Comparison of ENCODE assay signal across 12 mouse cellular contexts in the genomic region with DNA sequence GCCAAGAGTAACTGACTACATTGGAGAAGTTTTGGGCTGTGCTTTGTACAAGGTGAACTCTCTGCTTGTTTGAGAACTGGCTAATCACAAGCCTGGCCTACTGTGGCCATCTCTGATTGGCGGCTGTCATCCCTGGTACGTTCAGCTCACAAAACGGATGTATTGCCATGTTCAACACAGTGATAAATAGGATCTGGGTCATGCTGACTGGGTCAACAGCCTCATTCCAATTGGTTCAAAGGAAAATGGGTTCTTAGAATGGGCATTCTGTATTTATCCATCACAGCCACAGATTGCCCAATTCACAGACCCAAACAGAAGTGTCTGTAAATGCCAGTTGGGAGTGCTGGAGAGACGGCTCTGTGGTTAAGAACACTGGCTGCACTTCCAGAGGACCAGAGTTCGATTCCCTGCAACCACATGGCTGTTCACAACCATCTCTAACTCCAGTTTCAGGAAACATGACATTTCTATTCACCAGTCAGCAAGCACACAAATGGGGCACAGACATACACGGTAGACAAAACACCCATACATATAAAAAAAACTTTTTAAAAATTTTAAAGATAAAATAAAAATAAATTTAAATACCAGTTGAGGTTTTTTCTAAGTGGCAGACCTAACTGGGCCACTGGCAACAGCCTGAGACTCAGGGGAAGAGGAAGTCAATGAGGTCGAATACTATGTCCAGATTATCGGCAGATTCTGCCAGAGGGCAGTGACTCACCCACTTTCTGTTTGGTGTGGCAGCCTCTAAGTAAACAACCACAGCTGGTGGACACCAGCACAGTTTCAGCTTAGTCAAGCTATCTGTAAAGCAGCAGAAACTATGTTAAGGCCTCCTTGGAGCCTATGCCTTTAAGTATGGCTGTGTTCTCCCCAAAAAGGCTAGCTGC. TPM values are rescaled to one million over a fixed set of nuclear protein-coding genes. Genes with fewer than 3 reads are reported as not detected.
DNase-seq lines count a peak whose midpoint lies in the region; ATAC-seq and TF ChIP-seq lines count a peak whose summit lies in the region.
"Had no signal": no experiment of that assay in that cellular context is flagged by ENCODE, and none has a peak within 500 bp of the region (broad histone marks: within the 10 kb centered on the region; RNA-seq: fewer than 3 reads in every experiment).

No protein-coding gene starts in this region.

- peak; percentile 57 for DNase-seq in gastrocnemius, adult 2 months
- no peak for DNase-seq in gastrocnemius, postnatal 14 days
- peak; percentile 94 for DNase-seq in 416B (ENCODE audit: low read depth)
- peak; percentile 19 for DNase-seq in lung, postnatal 14 days
- no peak for DNase-seq in left cerebral cortex, postnatal 4 days
- DNase-seq in right cerebral cortex, adult 2 months (ENCODE audit: low spot score in 2 of 2): no peak
- DNase-seq in limb, embryonic 10.5 days (ENCODE audit: low spot score): no peak
- DNase-seq: adrenal gland, postnatal 10 days; layer of hippocampus, adult 9-11 months had no signal

- peaks cover 33% of the 10 kb centered on the region for H3K36me3 ChIP-seq in limb, embryonic 10.5 days

- H3K4me1 ChIP-seq in limb, embryonic 10.5 days: no peaks in the 10 kb centered on the region
- H3K4me1 ChIP-seq: embryonic facial prominence, embryonic 10.5 days had no signal

- no peak overlapping the region for H3K4me3 ChIP-seq in gastrocnemius, adult 2 months
- no peak overlapping the region for H3K4me3 ChIP-seq in limb, embryonic 10.5 days
- H3K4me3 ChIP-seq: embryonic facial prominence, embryonic 10.5 days had no signal

- ATAC-seq in common myeloid progenitor, adult 5-6 weeks (replicated peaks; ENCODE audit: low read depth, poor library complexity, severe bottlenecking): peak; percentile 91

- TF ChIP-seq CTCF in gastrocnemius, adult 2 months (IDR thresholded peaks at IDR 0.05): no peak

- no peaks in the 10 kb centered on the region for H3K27me3 ChIP-seq in limb, embryonic 10.5 days (ENCODE audit: low read depth, poor library complexity, severe bottlenecking)
- H3K27me3 ChIP-seq: CH12.LX had no signal

- H3K27ac ChIP-seq in gastrocnemius, adult 2 months: peak overlapping the region; percentile 90
- H3K27ac ChIP-seq in limb, embryonic 10.5 days: no peak overlapping the region
- H3K27ac ChIP-seq: embryonic facial prominence, embryonic 10.5 days had no signal

- H3K9me3 ChIP-seq in limb, embryonic 10.5 days (replicated peaks): no peaks in the 10 kb centered on the region

- intact Hi-C loops in gastrocnemius, adult 2 months (cut with DNase I): no loop called here
- intact Hi-C loops in gastrocnemius, postnatal 14 days (cut with DNase I; ENCODE audit: low total_unique reads): no loop called here
- intact Hi-C loops in left cerebral cortex, postnatal 4 days (cut with DNase I): no loop called here

- 86% methylated on average over 8 of the region's 8 CpGs for WGBS in limb, embryonic 10.5 days

RNA-seq across cellular contexts. Expression of gene Snrpd3, which starts 12.9 kb away (rescaled TPM):
- 10 to 100 TPM; 65.9 to 91.4 TPM for total RNA-seq in gastrocnemius, adult 2 months (2021)
- total RNA-seq in gastrocnemius, postnatal 14 days (2021): 100 to 1,000 TPM; 103 to 108 TPM
- total RNA-seq in common myeloid progenitor, adult 5-6 weeks (2017): 82.7 and 123 TPM in 2 replicates
- 100 to 1,000 TPM; 119 to 120 TPM for total RNA-seq in left cerebral cortex, postnatal 4 days (2021)
- 255 and 295 TPM in 2 replicates for polyA plus RNA-seq in limb, embryonic 10.5 days (2016; fragmentation: Nextera tagmentation; extraction: Ambion mirVana)

RNA-seq across cellular contexts. Expression of gene Gucd1, which starts 13.3 kb away (rescaled TPM):
- total RNA-seq in gastrocnemius, adult 2 months (2021): 10 to 100 TPM; 48.2 to 78.7 TPM
- 10 to 100 TPM; 40.4 to 60.3 TPM for total RNA-seq in gastrocnemius, postnatal 14 days (2021)
- total RNA-seq in common myeloid progenitor, adult 5-6 weeks (2017): 11.5 and 13.3 TPM in 2 replicates
- total RNA-seq in left cerebral cortex, postnatal 4 days (2021): 10 to 100 TPM; 21.5 to 23.8 TPM
- 26.1 and 32.3 TPM in 2 replicates for polyA plus RNA-seq in limb, embryonic 10.5 days (2016; fragmentation: Nextera tagmentation; extraction: Ambion mirVana)

RNA-seq across cellular contexts. Expression of gene Lrrc75b, which starts 55.6 kb away (rescaled TPM):
- under 1 TPM; 0.11 to 0.15 TPM for total RNA-seq in gastrocnemius, adult 2 months (2021)
- total RNA-seq in gastrocnemius, postnatal 14 days (2021): under 1 TPM; 0.53 to 0.90 TPM
- not detected in 2 replicates for total RNA-seq in common myeloid progenitor, adult 5-6 weeks (2017)
- total RNA-seq in left cerebral cortex, postnatal 4 days (2021): 10 to 100 TPM; 46.4 to 49.0 TPM
- 0.74 and 0.93 TPM in 2 replicates for polyA plus RNA-seq in limb, embryonic 10.5 days (2016; fragmentation: Nextera tagmentation; extraction: Ambion mirVana)
- total RNA-seq: CH12.LX had no signal

RNA-seq across cellular contexts. Expression of gene Ggt1, which starts 56.9 kb away (rescaled TPM):
- total RNA-seq in gastrocnemius, adult 2 months (2021): not detected
- under 1 TPM; 0.66 TPM for total RNA-seq in gastrocnemius, postnatal 14 days (2021)
- 0.23 TPM in 1 of 2 replicates, not detected in the other for total RNA-seq in common myeloid progenitor, adult 5-6 weeks (2017)
- 1 to 10 TPM; 3.1 to 3.5 TPM for total RNA-seq in left cerebral cortex, postnatal 4 days (2021)
- 1.3 and 2.3 TPM in 2 replicates for polyA plus RNA-seq in limb, embryonic 10.5 days (2016; fragmentation: Nextera tagmentation; extraction: Ambion mirVana)

Comparison
In these comparisons a context has a peak if more than half of its experiments do, and no peak if none do; other contexts are left out.
1. DNase-seq: peak in gastrocnemius, adult 2 months (single experiment), 416B (single experiment) and lung, postnatal 14 days (single experiment); none in gastrocnemius, postnatal 14 days (single experiment), left cerebral cortex, postnatal 4 days (single experiment), right cerebral cortex, adult 2 months (0 of 2) and limb, embryonic 10.5 days (single experiment).
2. RNA of gene Lrrc75b, which starts 55.6 kb away (total RNA-seq): 46.4 to 49.0 TPM in left cerebral cortex, postnatal 4 days; 0.53 to 0.90 TPM in gastrocnemius, postnatal 14 days, 0.11 to 0.15 TPM in gastrocnemius, adult 2 months and not detected in common myeloid progenitor, adult 5-6 weeks; every median in the first group is over 10 times any median in the second.